Mouse (Mus musculus) limb, embryonic 13.5 days (tissue): ENCODE results near the gene Nrcam. TPM values are rescaled to one million over a fixed set of nuclear protein-coding genes. Genes with fewer than 3 reads are reported as not detected.

Experiments used
- ATAC-seq: fragments of 200-750 bp; cut with Nextera tagmentation; 2 replicates; pipeline ENCODE4 v1.8.0; 2017; ENCODE audit warnings: low read depth, moderate number of reproducible peaks, moderate TSS enrichment; ENCODE audit not compliant: low FRiP score
- H3K27ac ChIP-seq: fragments of 300-500 bp; sonication (generic); 2 replicates; pipeline ENCODE4 v1.5.1; 2015; ENCODE audit warnings: inconsistent platforms, mild to moderate bottlenecking, moderate library complexity
- H3K27me3 ChIP-seq: fragments of 300-500 bp; sonication (generic); 2 replicates; pipeline ENCODE4 v1.6.1; 2015; ENCODE audit warnings: mild to moderate bottlenecking, inconsistent platforms
- H3K36me3 ChIP-seq: fragments of 300-500 bp; sonication (generic); 2 replicates; pipeline ENCODE4 v1.6.1; 2015; ENCODE audit warnings: inconsistent platforms, mild to moderate bottlenecking, moderate library complexity
- H3K4me1 ChIP-seq: fragments of 300-500 bp; sonication (generic); 2 replicates; pipeline ENCODE4 v1.6.1; 2015; ENCODE audit warnings: inconsistent platforms
- H3K4me2 ChIP-seq: fragments of 300-500 bp; sonication (generic); replicated peaks from 2 replicates; pipeline ENCODE4 v1.6.1; 2015; ENCODE audit warnings: inconsistent platforms, mild to moderate bottlenecking, moderate library complexity
- H3K4me3 ChIP-seq: fragments of 300-500 bp; sonication (generic); 2 replicates; pipeline ENCODE4 v1.5.1; 2015; ENCODE audit warnings: moderate library complexity, mild to moderate bottlenecking, inconsistent platforms
- H3K9ac ChIP-seq: fragments of 300-500 bp; sonication (generic); 2 replicates; pipeline ENCODE4 v1.6.1; 2015; ENCODE audit warnings: mild to moderate bottlenecking, inconsistent platforms
- H3K9me3 ChIP-seq: fragments of 300-500 bp; sonication (generic); 2 replicates; pipeline ENCODE4 v1.6.1; 2016; ENCODE audit warnings: inconsistent platforms
- WGBS: fragments of 180-500 bp; shearing (Covaris S2); methylation state at CpG from one replicate; pipeline ENCODE4 v1.1.7; 2015; 5-methylcytosine and 5-hydroxymethylcytosine counted together
- polyA plus RNA-seq: library from polyadenylated mRNA; unstranded; fragments of >200 nt; fragmentation: Nextera tagmentation; extraction: Ambion mirVana; gene quantifications from 2 replicates; pipeline ENCODE4 v1.2.1, GENCODE M21; 2015

The Nrcam gene
- polyA plus RNA-seq, 1 experiment from 2014 or later, result 3.0 TPM

DNA sequence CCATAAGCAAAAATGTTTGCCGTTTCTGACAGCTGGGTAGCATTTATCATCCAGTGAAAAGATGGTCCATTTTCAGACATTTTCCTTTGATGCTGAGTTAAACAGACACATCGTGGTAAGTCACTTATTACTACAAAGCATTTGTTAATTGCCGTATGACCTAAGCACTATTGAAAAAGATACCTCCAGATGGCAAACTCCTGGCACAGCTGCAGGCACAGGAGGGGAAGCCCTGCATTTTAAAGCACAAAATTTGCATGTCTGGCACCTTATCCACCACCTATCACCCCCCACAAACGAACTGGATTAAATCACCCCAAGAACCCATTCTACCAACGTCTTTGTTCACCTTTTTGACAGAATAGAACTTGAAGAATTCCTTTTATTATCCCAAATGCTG lies 206.9 kb downstream of the Nrcam start:
- no peaks in the 10 kb centered on the region for H3K36me3 ChIP-seq
- H3K4me1 ChIP-seq, result no peaks in the 10 kb centered on the region
- H3K4me3 ChIP-seq, result no peak overlapping the region
- WGBS, result 22% methylated on average over 5 of the region's 5 CpGs
- no peaks in the 10 kb centered on the region for H3K27me3 ChIP-seq
- no peaks in the 10 kb centered on the region for H3K9me3 ChIP-seq
- no peak overlapping the region for H3K9ac ChIP-seq
- H3K4me2 ChIP-seq, result no peak overlapping the region
- no peak for ATAC-seq
- H3K27ac ChIP-seq, result no peak overlapping the region

DNA sequence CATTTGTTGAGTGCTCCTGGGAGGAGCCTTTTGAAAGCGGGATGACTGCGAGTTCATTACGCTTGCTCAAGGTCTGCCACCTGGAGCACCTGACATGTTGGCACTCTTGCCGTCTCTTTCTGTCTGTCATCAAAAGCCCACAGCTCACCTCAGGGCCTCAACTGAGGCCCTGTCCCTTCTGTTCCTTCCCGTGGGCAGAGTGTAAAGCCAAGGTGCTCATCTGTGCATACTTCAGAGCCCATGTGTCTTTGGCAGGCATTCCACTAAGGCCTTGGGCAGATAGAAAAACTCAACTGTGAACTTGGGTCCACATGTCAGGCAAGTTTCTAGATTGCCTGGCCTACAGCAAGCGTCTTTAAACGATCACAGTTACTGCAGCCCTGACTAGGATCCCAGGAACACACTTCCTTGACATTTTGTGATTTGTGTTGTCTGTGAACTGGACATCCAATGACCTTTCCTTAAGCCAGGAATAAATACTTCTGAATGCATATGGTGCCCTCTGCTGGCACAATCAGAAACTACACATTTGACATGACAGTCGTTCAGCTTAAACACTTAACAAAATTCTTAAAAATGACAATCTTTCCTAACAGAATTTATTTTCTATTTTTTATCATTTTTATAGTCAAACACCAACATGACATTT lies 219.2 kb downstream of the Nrcam start:
- Histone ChIP-seq H3K4me1 (no peaks in the 10 kb centered on the region), H3K4me2 (no peak overlapping the region), H3K4me3 (no peak overlapping the region), H3K27me3 (peaks cover 9% of the 10 kb centered on the region), H3K9me3 (no peaks in the 10 kb centered on the region), H3K27ac (no peak overlapping the region), H3K9ac (no peak overlapping the region), H3K36me3 (no peaks in the 10 kb centered on the region)
- WGBS, result 46% methylated on average over 8 of the region's 8 CpGs
- ATAC-seq, result no peak

DNA sequence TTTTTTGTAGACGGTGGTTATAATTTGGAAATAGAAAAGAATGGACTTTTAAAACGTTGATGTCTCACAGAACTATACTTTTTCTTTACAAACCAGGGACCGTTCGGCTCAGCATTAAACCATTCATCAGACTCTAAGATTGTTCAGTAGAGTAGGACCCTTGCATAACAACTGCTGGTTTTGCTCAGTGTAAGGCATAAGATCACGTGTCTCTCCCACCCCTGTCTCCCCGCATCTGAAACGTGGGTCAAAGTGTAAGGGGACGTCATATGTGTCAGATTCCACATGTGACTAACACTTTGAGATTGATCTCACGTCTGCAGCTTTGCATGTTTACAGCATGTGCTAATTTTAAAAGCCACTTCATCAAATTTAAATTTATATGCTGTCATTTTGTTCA lies 219.8 kb downstream of the Nrcam start:
- Histone ChIP-seq H3K9me3 (no peaks in the 10 kb centered on the region), H3K4me1 (no peaks in the 10 kb centered on the region), H3K27me3 (peaks cover 9% of the 10 kb centered on the region), H3K9ac (no peak overlapping the region), H3K4me2 (no peak overlapping the region), H3K36me3 (no peaks in the 10 kb centered on the region), H3K4me3 (no peak overlapping the region), H3K27ac (no peak overlapping the region)
- WGBS, result 48% methylated on average over 9 of the region's 9 CpGs
- no peak for ATAC-seq

DNA sequence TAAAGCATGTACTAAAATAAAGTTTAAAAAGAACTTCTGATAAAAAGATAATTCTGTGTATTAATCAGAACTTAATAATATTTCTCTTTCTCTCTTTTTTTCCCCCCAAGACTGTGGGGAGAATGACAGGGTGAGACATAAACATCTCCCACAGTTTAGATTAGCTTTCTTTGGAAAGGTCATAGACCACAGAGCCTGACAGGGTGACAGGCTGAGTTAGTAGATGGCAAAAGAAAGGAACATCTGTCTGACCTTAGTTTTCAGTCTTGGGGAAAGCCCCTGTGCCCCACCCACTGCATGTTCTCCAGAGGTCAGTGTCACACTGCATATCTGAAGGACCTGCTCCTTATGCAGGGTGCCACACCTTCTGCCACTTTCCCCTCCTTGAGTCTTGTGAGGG lies 222.9 kb downstream of the Nrcam start:
- Histone ChIP-seq H3K9ac (no peak overlapping the region), H3K36me3 (no peaks in the 10 kb centered on the region), H3K27ac (no peak overlapping the region), H3K4me3 (no peak overlapping the region), H3K4me1 (no peaks in the 10 kb centered on the region), H3K4me2 (no peak overlapping the region), H3K9me3 (no peaks in the 10 kb centered on the region), H3K27me3 (peaks cover 9% of the 10 kb centered on the region)
- no peak for ATAC-seq

DNA sequence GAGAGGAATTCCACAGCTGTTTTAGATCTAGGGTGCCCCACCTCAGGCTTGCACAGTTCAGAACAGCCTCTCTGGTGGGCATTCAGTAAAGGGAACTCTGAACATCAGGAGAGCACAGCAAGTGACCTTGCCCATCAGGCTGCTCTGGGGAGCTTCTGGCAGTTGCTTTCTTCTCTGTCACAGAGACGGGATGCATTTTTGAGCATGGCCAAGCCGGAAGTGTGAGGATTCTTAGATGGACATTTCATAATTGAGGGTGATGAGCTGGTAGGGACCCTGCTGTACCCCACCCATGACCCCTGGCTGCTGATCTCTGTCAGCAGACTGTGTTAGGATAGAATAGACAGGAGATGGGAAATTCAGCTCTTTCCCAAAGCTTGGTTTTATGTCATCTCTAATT lies 225.4 kb downstream of the Nrcam start:
- H3K4me3 ChIP-seq, result no peak overlapping the region
- no peaks in the 10 kb centered on the region for H3K36me3 ChIP-seq
- 63% methylated on average over 2 of the region's 2 CpGs for WGBS
- H3K9ac ChIP-seq, result no peak overlapping the region
- no peak for ATAC-seq
- H3K4me2 ChIP-seq, result no peak overlapping the region
- no peaks in the 10 kb centered on the region for H3K9me3 ChIP-seq
- peaks cover 5% of the 10 kb centered on the region; the same call in 1 of the 2 replicates for H3K27me3 ChIP-seq
- no peaks in the 10 kb centered on the region for H3K4me1 ChIP-seq
- H3K27ac ChIP-seq, result no peak overlapping the region

DNA sequence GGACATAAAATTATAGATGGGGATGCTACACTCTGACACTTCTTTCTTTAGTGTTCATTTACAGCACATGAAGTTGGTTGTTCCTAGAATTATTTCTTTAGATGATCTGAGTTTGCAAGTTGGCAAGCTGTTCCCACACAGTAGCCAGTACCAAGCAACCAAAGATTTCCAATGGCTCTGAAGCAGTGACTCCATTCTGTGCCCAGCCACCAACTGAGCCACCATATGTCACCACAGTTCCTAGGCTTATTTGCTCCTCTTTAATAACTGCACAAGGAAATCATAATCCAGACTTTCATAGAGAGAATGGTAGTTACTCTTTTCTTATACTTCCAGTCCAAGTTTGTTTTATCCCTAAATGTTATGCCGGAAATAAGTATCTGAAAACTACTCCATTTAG lies 226.1 kb downstream of the Nrcam start:
- ATAC-seq, result no peak
- Histone ChIP-seq H3K36me3 (no peaks in the 10 kb centered on the region), H3K4me3 (no peak overlapping the region), H3K9me3 (no peaks in the 10 kb centered on the region), H3K4me2 (no peak overlapping the region), H3K27ac (no peak overlapping the region), H3K9ac (no peak overlapping the region), H3K27me3 (peaks cover 5% of the 10 kb centered on the region; the same call in 1 of the 2 replicates), H3K4me1 (no peaks in the 10 kb centered on the region)
- WGBS, result 83% methylated on average over 1 of the region's 1 CpGs

DNA sequence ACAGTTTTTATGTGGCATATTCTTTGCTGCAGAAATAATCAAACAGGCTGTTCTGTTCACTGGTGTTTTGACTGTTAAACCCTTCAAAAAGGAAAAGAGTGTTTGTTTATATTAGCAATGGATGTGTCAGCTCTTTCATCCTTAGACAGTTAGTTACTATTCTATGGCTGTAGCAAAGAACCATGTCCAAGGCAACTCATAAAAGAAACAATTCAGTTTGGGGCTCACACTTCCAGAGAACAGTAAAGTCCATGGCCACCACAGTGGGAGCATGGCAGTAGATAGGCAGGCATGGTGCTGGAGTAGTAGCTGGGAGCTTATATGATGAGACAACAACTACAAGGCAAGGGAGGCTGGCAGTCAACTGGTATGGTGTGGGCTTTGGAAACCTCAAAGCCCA lies 231.3 kb downstream of the Nrcam start:
- H3K4me1 ChIP-seq, result no peaks in the 10 kb centered on the region
- no peak overlapping the region for H3K4me3 ChIP-seq
- no peak overlapping the region for H3K27ac ChIP-seq
- no peaks in the 10 kb centered on the region for H3K36me3 ChIP-seq
- no peaks in the 10 kb centered on the region for H3K9me3 ChIP-seq
- H3K4me2 ChIP-seq, result no peak overlapping the region
- no peaks in the 10 kb centered on the region for H3K27me3 ChIP-seq
- ATAC-seq, result no peak
- H3K9ac ChIP-seq, result no peak overlapping the region

DNA sequence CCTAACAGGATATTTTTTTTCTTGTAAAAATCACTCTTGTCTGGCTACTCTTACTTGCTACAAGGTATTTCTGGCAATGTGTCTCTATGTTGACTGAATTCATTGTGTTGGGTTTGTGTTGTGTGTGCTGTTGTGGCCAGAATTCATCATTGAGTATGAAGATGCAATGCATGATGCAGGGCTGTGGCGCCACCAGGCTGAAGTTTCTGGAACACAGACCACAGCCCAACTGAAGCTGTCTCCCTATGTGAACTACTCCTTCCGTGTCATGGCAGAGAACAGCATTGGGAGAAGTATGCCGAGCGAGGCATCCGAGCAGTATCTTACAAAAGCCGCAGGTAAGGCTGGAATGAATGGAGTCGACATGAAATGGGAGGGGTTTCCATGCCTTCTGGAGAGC lies 241.4 kb downstream of the Nrcam start:
- Histone ChIP-seq H3K4me1 (no peaks in the 10 kb centered on the region), H3K27me3 (no peaks in the 10 kb centered on the region), H3K9ac (no peak overlapping the region), H3K36me3 (no peaks in the 10 kb centered on the region), H3K4me3 (no peak overlapping the region), H3K27ac (no peak overlapping the region), H3K9me3 (no peaks in the 10 kb centered on the region), H3K4me2 (no peak overlapping the region)
- ATAC-seq, result no peak
- WGBS, result 82% methylated on average over 7 of the region's 7 CpGs

DNA sequence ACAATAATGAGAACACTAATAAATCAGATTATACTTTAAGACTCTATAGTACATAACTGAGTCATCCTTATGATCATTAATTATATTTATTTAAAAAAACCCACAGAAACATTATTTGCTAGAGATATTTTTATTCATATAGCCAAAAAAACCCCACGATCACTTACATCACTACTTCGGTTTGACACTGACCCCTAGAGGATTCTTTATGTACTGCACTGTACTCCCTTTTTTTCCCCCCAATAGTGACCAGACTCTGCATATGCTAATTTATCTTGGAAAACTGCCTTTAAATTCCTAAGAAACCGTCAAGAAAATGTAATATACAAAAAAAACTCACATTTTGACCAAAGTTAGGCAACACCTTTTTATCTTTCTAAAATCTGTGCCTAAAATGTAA lies 244.0 kb downstream of the Nrcam start:
- no peaks in the 10 kb centered on the region for H3K36me3 ChIP-seq
- WGBS, result 13% methylated on average over 3 of the region's 3 CpGs
- H3K4me2 ChIP-seq, result no peak overlapping the region
- no peak overlapping the region for H3K4me3 ChIP-seq
- no peaks in the 10 kb centered on the region for H3K4me1 ChIP-seq
- no peaks in the 10 kb centered on the region for H3K27me3 ChIP-seq
- ATAC-seq, result no peak
- H3K27ac ChIP-seq, result no peak overlapping the region
- no peaks in the 10 kb centered on the region for H3K9me3 ChIP-seq
- no peak overlapping the region for H3K9ac ChIP-seq

DNA sequence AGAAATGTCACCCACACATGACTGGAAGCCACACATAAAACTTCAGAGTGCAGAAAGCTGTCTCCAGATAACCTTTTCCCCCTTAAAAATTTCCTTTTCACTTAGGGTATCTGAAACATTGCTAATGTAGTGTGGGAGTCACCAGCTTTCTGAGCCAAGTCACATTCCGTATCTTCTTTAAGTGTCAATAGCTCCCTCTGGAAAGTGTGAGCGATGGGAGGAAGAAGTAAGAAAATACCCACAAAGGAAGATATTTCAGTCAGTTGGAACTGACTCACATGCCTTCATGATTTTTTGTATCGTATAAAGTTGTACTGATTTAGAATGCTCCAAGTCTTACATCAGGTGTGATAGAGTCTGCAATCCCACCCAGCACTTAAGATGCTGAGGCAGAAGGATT lies 245.5 kb downstream of the Nrcam start:
- H3K9me3 ChIP-seq, result no peaks in the 10 kb centered on the region
- no peaks in the 10 kb centered on the region for H3K36me3 ChIP-seq
- H3K4me2 ChIP-seq, result no peak overlapping the region
- 90% methylated on average over 3 of the region's 3 CpGs for WGBS
- H3K4me3 ChIP-seq, result no peak overlapping the region
- no peak for ATAC-seq
- no peak overlapping the region for H3K27ac ChIP-seq
- no peaks in the 10 kb centered on the region for H3K4me1 ChIP-seq
- H3K27me3 ChIP-seq, result no peaks in the 10 kb centered on the region
- H3K9ac ChIP-seq, result no peak overlapping the region

DNA sequence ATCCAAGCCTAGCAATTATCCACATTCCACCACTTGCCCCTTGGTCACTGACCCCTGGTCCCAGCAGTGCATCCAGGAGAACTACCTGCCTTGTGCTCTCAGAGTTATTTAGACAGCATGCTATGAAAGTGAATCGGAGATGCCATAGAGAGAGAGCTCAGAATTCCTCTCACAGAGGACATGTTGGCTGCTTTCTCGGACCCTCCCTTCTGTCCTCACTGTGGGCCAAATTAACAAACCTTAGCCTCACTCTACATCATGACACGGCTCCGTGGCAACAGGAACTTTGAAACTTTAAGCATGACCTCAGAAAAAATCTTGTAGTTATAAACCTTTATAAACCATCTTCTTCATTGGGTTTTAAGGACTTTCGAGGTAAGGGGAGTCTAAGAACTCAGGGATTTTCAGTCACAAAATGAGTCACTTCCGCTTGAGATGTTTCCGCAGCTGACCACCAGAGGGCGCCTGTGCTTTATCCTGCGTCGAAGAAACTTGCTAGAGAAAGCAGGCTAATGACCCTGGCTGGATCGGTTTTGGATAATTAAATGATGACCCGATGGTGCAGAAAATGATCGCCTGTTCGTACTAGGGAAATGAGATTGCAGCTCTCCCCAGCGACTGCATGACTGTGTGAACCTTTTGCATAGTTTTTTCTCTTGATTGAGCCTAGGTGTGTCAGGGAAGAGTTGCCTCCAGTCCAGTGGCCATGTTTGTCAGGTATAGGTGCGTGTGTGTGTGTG lies 272.9 kb downstream of the Nrcam start:
- no peaks in the 10 kb centered on the region for H3K9me3 ChIP-seq
- H3K9ac ChIP-seq, result no peak overlapping the region

DNA sequence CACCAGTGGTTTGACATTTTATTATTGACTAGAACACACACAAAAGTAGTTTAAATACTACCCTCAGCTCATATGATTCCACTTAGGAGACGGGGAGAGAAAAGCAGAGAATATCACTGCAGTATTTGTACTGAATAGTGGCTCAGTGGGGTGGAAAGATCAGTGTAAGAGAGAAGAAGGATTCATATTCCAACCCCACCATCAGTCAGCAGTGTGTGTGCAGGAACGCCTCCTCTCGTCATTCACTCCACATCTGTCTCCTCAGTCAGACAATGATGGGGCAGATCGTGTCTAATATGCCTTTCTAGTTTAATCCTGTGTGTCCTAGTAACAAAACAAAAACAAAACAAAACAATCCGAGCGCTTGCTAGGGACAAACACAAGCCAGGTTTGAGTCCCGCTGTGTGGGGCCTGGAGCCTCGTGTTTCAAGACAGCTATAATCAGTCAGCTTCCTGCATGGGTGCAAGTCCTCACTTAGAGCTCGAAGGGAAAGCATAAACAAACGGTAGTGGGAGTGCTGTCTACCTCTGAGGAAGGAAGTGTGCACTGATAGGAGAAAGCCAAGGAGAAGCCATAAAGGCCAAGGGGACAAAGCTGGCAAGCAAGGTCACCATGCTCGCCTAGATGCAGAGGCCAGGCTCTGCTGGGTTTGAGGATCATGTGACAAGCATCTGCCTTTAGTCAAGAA lies 273.7 kb downstream of the Nrcam start:
- no peaks in the 10 kb centered on the region for H3K4me1 ChIP-seq
- WGBS, result 51% methylated on average over 11 of the region's 11 CpGs
- no peak overlapping the region for H3K4me2 ChIP-seq
- H3K4me3 ChIP-seq, result no peak overlapping the region
- no peaks in the 10 kb centered on the region for H3K36me3 ChIP-seq
- no peak overlapping the region for H3K27ac ChIP-seq
- no peaks in the 10 kb centered on the region for H3K27me3 ChIP-seq
- H3K9me3 ChIP-seq, result no peaks in the 10 kb centered on the region
- no peak overlapping the region for H3K9ac ChIP-seq
- no peak for ATAC-seq

More for the DNA sequence above, 272.9 kb downstream of the Nrcam start:
- WGBS, result 35% methylated on average over 16 of the region's 16 CpGs
- no peaks in the 10 kb centered on the region for H3K27me3 ChIP-seq
- H3K4me1 ChIP-seq, result no peaks in the 10 kb centered on the region
- H3K4me3 ChIP-seq, result no peak overlapping the region
- no peak overlapping the region for H3K27ac ChIP-seq
- no peak for ATAC-seq
- H3K4me2 ChIP-seq, result no peak overlapping the region
- no peaks in the 10 kb centered on the region for H3K36me3 ChIP-seq
